Mouse (Mus musculus): Measurements from ENCODE around the gene Mtif3.

Gene Mtif3

GRCm38 (mm10) chr5:146968695-146969393 lies 5.2 kb upstream of the Mtif3 start:
- TF ChIP-seq CTCF (conservative IDR thresholded peaks at IDR 0.05; ENCODE audit: low read length): no peak
- TF ChIP-seq POU5F1 (IDR thresholded peaks at IDR 0.05; ENCODE audit: borderline replicate concordance, low read length): no peak
- no peak for TF ChIP-seq NANOG (IDR thresholded peaks at IDR 0.05; ENCODE audit: borderline replicate concordance, low read length)
- H3K4me3 ChIP-seq (replicated peaks; ENCODE audit: low read length): no peak overlapping the region
- peaks cover 61% of the 10 kb centered on the region for H3K4me1 ChIP-seq (replicated peaks; ENCODE audit: low read depth, low read length)
- no peaks in the 10 kb centered on the region for H3K9me3 ChIP-seq (ENCODE audit: low read length)
- 0 out of 2 replicates have a peak, but pooled peaks cover 1% of the 10 kb centered on the region for H3K27me3 ChIP-seq (ENCODE audit: insufficient read depth, low read length)
- no peaks in the 10 kb centered on the region for H3K36me3 ChIP-seq (ENCODE audit: insufficient read depth, low read length)

- peak overlapping the region; percentile 96 for H3K4me3 ChIP-seq (replicated peaks; ENCODE audit: low read length)
- TF ChIP-seq POU5F1 (IDR thresholded peaks at IDR 0.05; ENCODE audit: borderline replicate concordance, low read length): no peak
- TF ChIP-seq CTCF (conservative IDR thresholded peaks at IDR 0.05; ENCODE audit: low read length): no peak
- TF ChIP-seq NANOG (IDR thresholded peaks at IDR 0.05; ENCODE audit: borderline replicate concordance, low read length): no peak
- no peaks in the 10 kb centered on the region for H3K27me3 ChIP-seq (ENCODE audit: insufficient read depth, low read length)
Observed at GRCm38 (mm10) chr5:146963937-146964278, 308 bp upstream of the Mtif3 start.

DNA sequence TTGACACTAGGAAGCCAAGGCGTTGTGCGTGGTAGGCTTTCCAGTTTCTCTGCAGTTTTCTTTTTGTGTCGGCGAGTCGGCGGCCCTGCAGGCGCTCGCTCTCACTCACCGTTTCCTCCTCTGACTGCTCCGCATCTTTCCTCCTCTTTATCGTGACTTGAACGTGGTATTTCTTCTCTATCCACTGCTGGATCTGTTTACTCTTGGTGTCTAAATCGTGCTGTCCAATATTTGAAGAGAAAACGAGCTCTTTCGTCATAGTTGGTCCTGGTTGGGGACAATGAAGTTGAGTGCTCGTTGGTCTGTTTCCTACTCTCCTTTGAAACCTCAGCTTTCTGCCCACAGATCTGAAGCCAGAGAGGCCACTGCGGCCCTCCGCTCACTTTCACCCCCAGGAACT lies 6.9 kb downstream of the Mtif3 start:
- H3K27me3 ChIP-seq (ENCODE audit: insufficient read depth, low read length): no peaks in the 10 kb centered on the region
- no peaks in the 10 kb centered on the region for H3K9me3 ChIP-seq (ENCODE audit: low read length)
- no peak for TF ChIP-seq CTCF (conservative IDR thresholded peaks at IDR 0.05; ENCODE audit: low read length)
- no peak for TF ChIP-seq NANOG (IDR thresholded peaks at IDR 0.05; ENCODE audit: borderline replicate concordance, low read length)
- no peak for TF ChIP-seq POU5F1 (IDR thresholded peaks at IDR 0.05; ENCODE audit: borderline replicate concordance, low read length)

More at GRCm38 (mm10) chr5:146963937-146964278, 308 bp upstream of the Mtif3 start:
- Histone ChIP-seq H3K9me3 (ENCODE audit: low read length) (no peaks in the 10 kb centered on the region), H3K4me1 (replicated peaks; ENCODE audit: low read depth, low read length) (peaks cover 32% of the 10 kb centered on the region), H3K36me3 (ENCODE audit: insufficient read depth, low read length) (peaks cover 28% of the 10 kb centered on the region)

DNA sequence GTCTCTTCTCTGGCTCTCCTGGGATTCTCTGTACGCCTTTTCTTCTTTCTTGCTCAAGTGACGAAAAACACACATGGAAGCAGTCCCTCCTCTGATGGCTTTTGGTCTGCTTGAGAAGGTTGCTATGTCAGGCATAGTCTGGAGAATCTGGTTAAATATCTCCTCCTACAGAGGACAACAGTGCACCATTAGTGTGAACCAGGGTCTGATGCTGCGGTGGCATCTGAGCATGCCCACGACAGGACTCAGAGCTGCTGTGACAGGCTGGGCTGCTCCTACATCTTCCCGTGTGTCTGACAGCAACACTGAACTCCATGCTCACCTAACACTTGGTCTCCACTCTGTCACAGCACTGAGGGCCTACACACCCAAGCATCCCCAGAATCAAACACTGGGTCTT lies 7.9 kb downstream of the Mtif3 start:
- H3K4me1 ChIP-seq (replicated peaks; ENCODE audit: low read depth, low read length): peaks cover 67% of the 10 kb centered on the region
- H3K9me3 ChIP-seq (ENCODE audit: low read length): no peaks in the 10 kb centered on the region
- no peak overlapping the region for H3K4me3 ChIP-seq (replicated peaks; ENCODE audit: low read length)
- H3K36me3 ChIP-seq (ENCODE audit: insufficient read depth, low read length): peaks cover 99% of the 10 kb centered on the region
- TF ChIP-seq CTCF (conservative IDR thresholded peaks at IDR 0.05; ENCODE audit: low read length): no peak
- no peak for TF ChIP-seq POU5F1 (IDR thresholded peaks at IDR 0.05; ENCODE audit: borderline replicate concordance, low read length)
- no peak for TF ChIP-seq NANOG (IDR thresholded peaks at IDR 0.05; ENCODE audit: borderline replicate concordance, low read length)
- no peaks in the 10 kb centered on the region for H3K27me3 ChIP-seq (ENCODE audit: insufficient read depth, low read length)

More for the DNA sequence above, 6.9 kb downstream of the Mtif3 start:
- H3K4me1 ChIP-seq (replicated peaks; ENCODE audit: low read depth, low read length): peaks cover 74% of the 10 kb centered on the region
- H3K36me3 ChIP-seq (ENCODE audit: insufficient read depth, low read length): peaks cover 99% of the 10 kb centered on the region
- no peak overlapping the region for H3K4me3 ChIP-seq (replicated peaks; ENCODE audit: low read length)

DNA sequence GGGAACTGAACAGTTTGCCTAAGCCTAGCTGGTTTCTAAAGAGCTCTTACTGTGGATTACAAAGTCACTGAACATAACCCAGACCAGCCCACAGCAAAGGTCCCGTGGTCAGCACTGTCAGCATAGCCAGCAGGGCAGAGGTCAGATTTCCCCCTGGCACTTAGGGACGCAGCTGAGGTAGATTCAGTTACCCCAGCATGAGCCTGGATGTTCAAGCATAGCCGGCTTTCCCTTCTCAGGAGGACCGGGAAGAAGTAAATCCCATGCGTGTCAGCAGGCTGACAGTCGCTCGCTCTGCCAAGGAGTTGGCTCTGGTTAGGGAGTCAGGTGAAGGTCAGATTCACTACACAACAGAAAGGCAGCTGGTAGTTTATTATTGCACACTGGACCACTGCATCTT lies 9.0 kb downstream of the Mtif3 start:
- TF ChIP-seq CTCF (conservative IDR thresholded peaks at IDR 0.05; ENCODE audit: low read length): no peak
- no peak for TF ChIP-seq POU5F1 (IDR thresholded peaks at IDR 0.05; ENCODE audit: borderline replicate concordance, low read length)
- TF ChIP-seq NANOG (IDR thresholded peaks at IDR 0.05; ENCODE audit: borderline replicate concordance, low read length): no peak
- Histone ChIP-seq H3K4me1 (replicated peaks; ENCODE audit: low read depth, low read length) (peaks cover 77% of the 10 kb centered on the region), H3K4me3 (replicated peaks; ENCODE audit: low read length) (0 out of 2 replicates have a peak overlapping the region, but pooled peaks have one; percentile 10), H3K27me3 (ENCODE audit: insufficient read depth, low read length) (no peaks in the 10 kb centered on the region), H3K36me3 (ENCODE audit: insufficient read depth, low read length) (peaks cover 99% of the 10 kb centered on the region), H3K9me3 (ENCODE audit: low read length) (no peaks in the 10 kb centered on the region)

DNA sequence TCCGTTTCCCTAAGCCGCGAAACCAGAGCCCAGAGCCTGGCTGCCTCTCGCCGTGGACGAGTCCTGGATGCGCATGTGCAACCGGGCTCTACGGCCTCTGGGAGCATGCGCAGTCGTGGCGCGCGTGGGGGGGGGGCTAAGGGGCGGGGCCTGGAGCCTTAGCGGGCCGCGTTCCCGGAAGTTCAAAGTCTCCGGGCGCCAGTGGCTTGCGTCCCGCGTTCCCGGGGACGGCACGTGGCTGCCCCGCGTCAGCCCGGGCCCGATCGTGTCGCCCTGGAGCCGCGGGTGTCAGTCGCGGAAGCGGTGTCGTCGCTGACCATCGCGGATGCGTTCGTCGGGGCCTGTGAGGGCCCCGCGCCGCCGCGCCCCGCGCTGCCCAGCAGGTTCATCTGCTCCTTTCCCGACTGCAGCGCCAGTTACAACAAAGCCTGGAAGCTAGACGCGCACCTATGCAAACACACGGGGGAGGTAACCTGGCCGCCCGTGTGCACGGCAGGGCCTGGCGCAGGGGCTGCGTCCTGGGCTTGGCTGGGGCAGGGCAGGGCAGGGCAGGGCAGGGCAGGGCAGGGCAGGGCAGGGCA lies 15.0 kb downstream of the Mtif3 start, which contains the start of gene Gtf3a:
Gtf3a (plus strand) TSS at position 150 of the 581 bp plus-strand sequence.
- no peak for TF ChIP-seq CTCF (conservative IDR thresholded peaks at IDR 0.05; ENCODE audit: low read length)
- Histone ChIP-seq H3K4me1 (replicated peaks; ENCODE audit: low read depth, low read length) (peaks cover 54% of the 10 kb centered on the region), H3K36me3 (ENCODE audit: insufficient read depth, low read length) (peaks cover 41% of the 10 kb centered on the region), H3K27me3 (ENCODE audit: insufficient read depth, low read length) (no peaks in the 10 kb centered on the region), H3K4me3 (replicated peaks; ENCODE audit: low read length) (peak within 1 kb of the TSS; percentile 91), H3K9me3 (ENCODE audit: low read length) (peaks cover 6% of the 10 kb centered on the region; the same call in 1 of the 2 replicates)

- Histone ChIP-seq H3K27me3 (ENCODE audit: insufficient read depth, low read length) (no peaks in the 10 kb centered on the region), H3K36me3 (ENCODE audit: insufficient read depth, low read length) (peaks cover 35% of the 10 kb centered on the region), H3K4me1 (replicated peaks; ENCODE audit: low read depth, low read length) (peaks cover 49% of the 10 kb centered on the region), H3K9me3 (ENCODE audit: low read length) (peaks cover 6% of the 10 kb centered on the region; the same call in 1 of the 2 replicates), H3K4me3 (replicated peaks; ENCODE audit: low read length) (peak overlapping the region; percentile 91)
- TF ChIP-seq NANOG (IDR thresholded peaks at IDR 0.05; ENCODE audit: borderline replicate concordance, low read length) (no peak), POU5F1 (IDR thresholded peaks at IDR 0.05; ENCODE audit: borderline replicate concordance, low read length) (no peak), CTCF (conservative IDR thresholded peaks at IDR 0.05; ENCODE audit: low read length) (no peak)
Observed at GRCm38 (mm10) chr5:146948041-146948507, 15.5 kb downstream of the Mtif3 start.

GRCm38 (mm10) chr5:146947497-146947896 lies 16.1 kb downstream of the Mtif3 start:
- peaks cover 30% of the 10 kb centered on the region for H3K36me3 ChIP-seq (ENCODE audit: insufficient read depth, low read length)
- peaks cover 6% of the 10 kb centered on the region; the same call in 1 of the 2 replicates for H3K9me3 ChIP-seq (ENCODE audit: low read length)
- peaks cover 49% of the 10 kb centered on the region for H3K4me1 ChIP-seq (replicated peaks; ENCODE audit: low read depth, low read length)
- TF ChIP-seq POU5F1 (IDR thresholded peaks at IDR 0.05; ENCODE audit: borderline replicate concordance, low read length): no peak
- H3K4me3 ChIP-seq (replicated peaks; ENCODE audit: low read length): no peak overlapping the region
- no peaks in the 10 kb centered on the region for H3K27me3 ChIP-seq (ENCODE audit: insufficient read depth, low read length)
